Mouse (Mus musculus) thymus, postnatal 25 days (tissue): ENCODE data around the gene Uvrag.

Source experiments
- DNase-seq: peaks from one replicate; pipeline ENCODE4 v3.0.0; 2022

The Uvrag gene

GRCm38 (mm10) chr7:99164873-99165410 is 24.0 kb upstream of the Uvrag start:
- DNase-seq = no peak

GRCm38 (mm10) chr7:99162462-99162861 is 21.5 kb upstream of the Uvrag start:
- no peak for DNase-seq

- no peak for DNase-seq
Observed at GRCm38 (mm10) chr7:99161961-99162360, 21.0 kb upstream of the Uvrag start.

- no peak for DNase-seq
Observed at GRCm38 (mm10) chr7:99161529-99161928, 20.6 kb upstream of the Uvrag start.

- no peak for DNase-seq
Observed at GRCm38 (mm10) chr7:99160995-99161394, 20.1 kb upstream of the Uvrag start.

GRCm38 (mm10) chr7:99159446-99159845 is 18.5 kb upstream of the Uvrag start:
- no peak for DNase-seq

- DNase-seq = no peak
Observed at GRCm38 (mm10) chr7:99158904-99159303, 18.0 kb upstream of the Uvrag start.

GRCm38 (mm10) chr7:99158011-99158410 is 17.1 kb upstream of the Uvrag start:
- no peak for DNase-seq

GRCm38 (mm10) chr7:99156737-99157136 is 15.8 kb upstream of the Uvrag start:
- DNase-seq = no peak

- DNase-seq = no peak
Observed at GRCm38 (mm10) chr7:99155311-99156289, 14.7 kb upstream of the Uvrag start.

- no peak for DNase-seq
Observed at GRCm38 (mm10) chr7:99154648-99155151, 13.8 kb upstream of the Uvrag start.

- DNase-seq = no peak
Observed at GRCm38 (mm10) chr7:99153686-99154202, 12.8 kb upstream of the Uvrag start.

GRCm38 (mm10) chr7:99152756-99153155 is 11.8 kb upstream of the Uvrag start:
- DNase-seq = no peak

GRCm38 (mm10) chr7:99151342-99151741 is 10.4 kb upstream of the Uvrag start:
- DNase-seq = peak; percentile 95

GRCm38 (mm10) chr7:99149017-99149416 is 8.1 kb upstream of the Uvrag start:
- no peak for DNase-seq

- DNase-seq = no peak
Observed at GRCm38 (mm10) chr7:99147494-99147893, 6.6 kb upstream of the Uvrag start.

- peak; percentile 44 for DNase-seq
Observed at GRCm38 (mm10) chr7:99146906-99147305, 6.0 kb upstream of the Uvrag start.

GRCm38 (mm10) chr7:99146011-99146410 is 5.1 kb upstream of the Uvrag start:
- no peak for DNase-seq

- DNase-seq = no peak
Observed at GRCm38 (mm10) chr7:99144616-99145015, 3.7 kb upstream of the Uvrag start.

- DNase-seq = no peak
Observed at GRCm38 (mm10) chr7:99143244-99143643, 2.3 kb upstream of the Uvrag start.

- DNase-seq = no peak
Observed at GRCm38 (mm10) chr7:99141919-99142606, 1.1 kb upstream of the Uvrag start.

GRCm38 (mm10) chr7:99140511-99140910 is 430 bp downstream of the Uvrag start:
- DNase-seq = no peak

- DNase-seq = peak; percentile 36
Observed at GRCm38 (mm10) chr7:99139841-99140491, 975 bp downstream of the Uvrag start.
